Mouse (Mus musculus) lung, adult 2 months (tissue): ENCODE data around the gene 4930524J08Rik.

Experiments
- CTCF ChIP-seq: fragments of 200-500 bp; IDR thresholded peaks from 2 replicates; pipeline ENCODE4 v1.5.1; 2011; ENCODE audit warnings: mild to moderate bottlenecking, low read length, control low read depth; ENCODE audit not compliant: insufficient read depth
- POLR2A ChIP-seq: fragments of 200-500 bp; IDR thresholded peaks from 2 replicates; pipeline ENCODE4 v1.6.1; 2011; ENCODE audit warnings: low read depth, mild to moderate bottlenecking, control low read depth, low read length, borderline replicate concordance; ENCODE audit errors: extremely low read depth

DNA sequence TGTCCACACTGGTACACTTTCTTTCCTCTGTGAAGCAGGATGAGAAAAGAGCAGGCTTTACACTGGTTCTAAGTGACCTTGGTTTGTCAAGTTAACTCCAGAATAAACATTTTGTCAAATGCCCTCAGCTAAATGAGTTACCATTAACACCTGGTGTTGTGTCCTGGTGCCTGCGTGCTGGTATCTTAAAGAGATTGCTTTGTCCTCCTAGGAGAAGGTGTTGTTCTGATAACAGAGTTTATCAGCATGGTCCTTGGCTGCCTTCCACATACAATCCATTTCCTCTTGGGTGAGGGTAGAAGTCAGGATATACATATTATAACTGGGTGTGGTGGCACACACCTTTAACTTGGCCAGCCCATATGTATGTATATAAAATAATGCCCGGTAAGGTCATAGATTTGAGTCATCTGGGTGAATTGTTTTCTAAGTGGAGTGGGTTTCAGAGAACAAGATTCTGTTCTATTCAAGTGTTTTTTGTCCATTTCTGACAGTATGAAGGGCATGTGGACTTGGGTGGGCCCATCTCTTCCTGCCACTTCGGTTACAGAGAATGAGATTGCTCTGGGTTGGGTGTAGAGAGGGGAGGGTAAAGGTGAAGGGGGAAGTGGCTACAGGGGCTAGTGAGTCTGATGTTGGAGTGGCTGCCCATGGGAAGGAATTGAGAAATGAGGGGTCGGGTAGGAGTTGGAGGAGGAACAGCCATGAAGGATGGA is 27.6 kb downstream of the 4930524J08Rik start:
- TF ChIP-seq CTCF (no peak), POLR2A (no peak)
